Mouse (Mus musculus): ENCODE measurements around the gene Eif3l.
A peak's percentile ranks its signal among the peaks of the same experiment; 100 is the strongest.

The Eif3l gene

GRCm38 (mm10) chr15:79124331-79124875, 49.4 kb downstream of the Eif3l start:
- DNase-seq (ENCODE audit: low read depth) = no peak

GRCm38 (mm10) chr15:79126217-79126932, 51.4 kb downstream of the Eif3l start:
- DNase-seq (ENCODE audit: low read depth) = peak; percentile 77

GRCm38 (mm10) chr15:79127101-79127500, 52.1 kb downstream of the Eif3l start:
- no peak for DNase-seq (ENCODE audit: low read depth)

GRCm38 (mm10) chr15:79128208-79128607, 53.2 kb downstream of the Eif3l start:
- DNase-seq (ENCODE audit: low read depth) = peak; percentile 43

GRCm38 (mm10) chr15:79129311-79129710, 54.3 kb downstream of the Eif3l start:
- DNase-seq (ENCODE audit: low read depth) = no peak

GRCm38 (mm10) chr15:79130782-79131181, 55.8 kb downstream of the Eif3l start:
- DNase-seq (ENCODE audit: low read depth) = no peak

GRCm38 (mm10) chr15:79131442-79131841, 56.5 kb downstream of the Eif3l start:
- no peak for DNase-seq (ENCODE audit: low read depth)

GRCm38 (mm10) chr15:79133191-79133661, 58.2 kb downstream of the Eif3l start:
- no peak for DNase-seq (ENCODE audit: low read depth)

GRCm38 (mm10) chr15:79134496-79135270, 59.7 kb downstream of the Eif3l start:
- no peak for DNase-seq (ENCODE audit: low read depth)

- no peak for DNase-seq (ENCODE audit: low read depth)
Observed at GRCm38 (mm10) chr15:79135332-79135731, 60.4 kb downstream of the Eif3l start.

GRCm38 (mm10) chr15:79135783-79136575, 61.0 kb downstream of the Eif3l start:
- no peak for DNase-seq (ENCODE audit: low read depth)

GRCm38 (mm10) chr15:79139640-79140039, 64.7 kb downstream of the Eif3l start:
- peak; percentile 71 for DNase-seq (ENCODE audit: low read depth)

- DNase-seq (ENCODE audit: low read depth) = peak; percentile 98
Observed at GRCm38 (mm10) chr15:79140866-79141565, 66.0 kb downstream of the Eif3l start, which contains the start of the genes Polr2f and 1700088E04Rik. Gene Polr2f, plus strand, starts transcription at chr15:79141009. Gene 1700088E04Rik, minus strand, starts transcription at chr15:79141253.

GRCm38 (mm10) chr15:79141566-79141917, 66.6 kb downstream of the Eif3l start:
- no peak for DNase-seq (ENCODE audit: low read depth)

GRCm38 (mm10) chr15:79143316-79143715, 68.3 kb downstream of the Eif3l start:
- no peak for DNase-seq (ENCODE audit: low read depth)

Data from induced T-regulatory cell, adult 2 months (primary cell).